Mouse (Mus musculus): Measurements from ENCODE around the gene Dynlrb1. TPM values are rescaled to one million over a fixed set of nuclear protein-coding genes. Genes with fewer than 3 reads are reported as not detected.

The Dynlrb1 gene
- polyA plus RNA-seq (2016; fragmentation: Nextera tagmentation; extraction: Ambion mirVana): 383 and 398 TPM in 2 replicates

- Histone ChIP-seq H3K36me3 (replicated peaks) (peaks cover 16% of the 10 kb centered on the region), H3K27ac (peak within 1 kb of the TSS; percentile 98), H3K9me3 (no peaks in the 10 kb centered on the region), H3K4me3 (peak within 1 kb of the TSS; percentile 90), H3K4me1 (peaks cover 27% of the 10 kb centered on the region), H3K27me3 (ENCODE audit: poor library complexity, severe bottlenecking) (no peaks in the 10 kb centered on the region)
- WGBS: under 1% methylated on average over 50 of the region's 50 CpGs
- DNase-seq (ENCODE audit: extremely low spot score, low spot score): peak; percentile 98
These were observed at the start of gene Dynlrb1 for GRCm38 (mm10) chr2:155236362-155236992. Dynlrb1 (plus strand) TSS chr2:155236533.

GRCm38 (mm10) chr2:155207419-155207818 is 28.9 kb upstream of the Dynlrb1 start:
- Histone ChIP-seq H3K9me3 (no peaks in the 10 kb centered on the region), H3K4me1 (no peaks in the 10 kb centered on the region), H3K27me3 (ENCODE audit: poor library complexity, severe bottlenecking) (no peaks in the 10 kb centered on the region), H3K4me3 (no peak overlapping the region), H3K36me3 (replicated peaks) (peaks cover 95% of the 10 kb centered on the region), H3K27ac (no peak overlapping the region)
- peak; percentile 20 for DNase-seq (ENCODE audit: extremely low spot score, low spot score)
- WGBS: 86% methylated on average over 2 of the region's 2 CpGs

GRCm38 (mm10) chr2:155223145-155223544 is 13.2 kb upstream of the Dynlrb1 start:
- 93% methylated on average over 2 of the region's 2 CpGs for WGBS
- no peak overlapping the region for H3K27ac ChIP-seq
- peaks cover 97% of the 10 kb centered on the region for H3K36me3 ChIP-seq (replicated peaks)
- H3K9me3 ChIP-seq: no peaks in the 10 kb centered on the region
- H3K4me3 ChIP-seq: no peak overlapping the region
- no peaks in the 10 kb centered on the region for H3K27me3 ChIP-seq (ENCODE audit: poor library complexity, severe bottlenecking)
- DNase-seq (ENCODE audit: extremely low spot score, low spot score): no peak
- no peaks in the 10 kb centered on the region for H3K4me1 ChIP-seq

- no peaks in the 10 kb centered on the region for H3K9me3 ChIP-seq
- H3K27ac ChIP-seq: no peak overlapping the region
- no peak overlapping the region for H3K4me3 ChIP-seq
- no peaks in the 10 kb centered on the region for H3K27me3 ChIP-seq (ENCODE audit: poor library complexity, severe bottlenecking)
- H3K4me1 ChIP-seq: no peaks in the 10 kb centered on the region
- WGBS: 95% methylated on average over 7 of the region's 7 CpGs
- DNase-seq (ENCODE audit: extremely low spot score, low spot score): no peak
- H3K36me3 ChIP-seq (replicated peaks): peaks cover 93% of the 10 kb centered on the region
These were observed 11.6 kb upstream of the Dynlrb1 start for GRCm38 (mm10) chr2:155224721-155225120.

GRCm38 (mm10) chr2:155235746-155236361 is 479 bp upstream of the Dynlrb1 start:
- H3K27me3 ChIP-seq (ENCODE audit: poor library complexity, severe bottlenecking): no peaks in the 10 kb centered on the region
- peaks cover 11% of the 10 kb centered on the region for H3K36me3 ChIP-seq (replicated peaks)
- no peaks in the 10 kb centered on the region for H3K9me3 ChIP-seq
- peaks cover 27% of the 10 kb centered on the region for H3K4me1 ChIP-seq
- H3K27ac ChIP-seq: peak overlapping the region; percentile 98
- H3K4me3 ChIP-seq: peak overlapping the region; percentile 90
- WGBS: 7% methylated on average over 13 of the region's 13 CpGs
- DNase-seq (ENCODE audit: extremely low spot score, low spot score): no peak

GRCm38 (mm10) chr2:155237276-155237675 is 943 bp downstream of the Dynlrb1 start:
- 28% methylated on average over 4 of the region's 4 CpGs for WGBS
- H3K9me3 ChIP-seq: no peaks in the 10 kb centered on the region
- H3K4me3 ChIP-seq: peak overlapping the region; percentile 90
- H3K27me3 ChIP-seq (ENCODE audit: poor library complexity, severe bottlenecking): no peaks in the 10 kb centered on the region
- no peak for DNase-seq (ENCODE audit: extremely low spot score, low spot score)
- H3K36me3 ChIP-seq (replicated peaks): peaks cover 21% of the 10 kb centered on the region
- peak overlapping the region; percentile 98 for H3K27ac ChIP-seq
- peaks cover 27% of the 10 kb centered on the region for H3K4me1 ChIP-seq

- Histone ChIP-seq H3K9me3 (no peaks in the 10 kb centered on the region), H3K4me1 (peaks cover 20% of the 10 kb centered on the region), H3K27ac (no peak overlapping the region), H3K36me3 (replicated peaks) (peaks cover 57% of the 10 kb centered on the region), H3K4me3 (no peak overlapping the region), H3K27me3 (ENCODE audit: poor library complexity, severe bottlenecking) (no peaks in the 10 kb centered on the region)
- DNase-seq (ENCODE audit: extremely low spot score, low spot score): no peak
- 81% methylated on average over 4 of the region's 4 CpGs for WGBS
These were observed 4.6 kb downstream of the Dynlrb1 start for GRCm38 (mm10) chr2:155240915-155241314.

GRCm38 (mm10) chr2:155242296-155242855 is 6.0 kb downstream of the Dynlrb1 start:
- H3K4me1 ChIP-seq: peaks cover 16% of the 10 kb centered on the region
- peaks cover 71% of the 10 kb centered on the region for H3K36me3 ChIP-seq (replicated peaks)
- no peak for DNase-seq (ENCODE audit: extremely low spot score, low spot score)
- H3K4me3 ChIP-seq: no peak overlapping the region
- H3K27me3 ChIP-seq (ENCODE audit: poor library complexity, severe bottlenecking): no peaks in the 10 kb centered on the region
- no peaks in the 10 kb centered on the region for H3K9me3 ChIP-seq
- no peak overlapping the region for H3K27ac ChIP-seq
- WGBS: 94% methylated on average over 7 of the region's 7 CpGs

- Histone ChIP-seq H3K9me3 (no peaks in the 10 kb centered on the region), H3K4me3 (no peak overlapping the region), H3K36me3 (replicated peaks) (peaks cover 98% of the 10 kb centered on the region), H3K4me1 (no peaks in the 10 kb centered on the region), H3K27me3 (ENCODE audit: poor library complexity, severe bottlenecking) (no peaks in the 10 kb centered on the region), H3K27ac (no peak overlapping the region)
- no peak for DNase-seq (ENCODE audit: extremely low spot score, low spot score)
- WGBS: 91% methylated on average over 4 of the region's 4 CpGs
These were observed 9.9 kb downstream of the Dynlrb1 start for GRCm38 (mm10) chr2:155246231-155246630.

GRCm38 (mm10) chr2:155248206-155248605 is 11.9 kb downstream of the Dynlrb1 start:
- DNase-seq (ENCODE audit: extremely low spot score, low spot score): no peak
- Histone ChIP-seq H3K4me1 (no peaks in the 10 kb centered on the region), H3K9me3 (no peaks in the 10 kb centered on the region), H3K4me3 (no peak overlapping the region), H3K27me3 (ENCODE audit: poor library complexity, severe bottlenecking) (no peaks in the 10 kb centered on the region), H3K36me3 (replicated peaks) (peaks cover 88% of the 10 kb centered on the region), H3K27ac (no peak overlapping the region)
- WGBS: 91% methylated on average over 1 of the region's 1 CpGs

- no peaks in the 10 kb centered on the region for H3K27me3 ChIP-seq (ENCODE audit: poor library complexity, severe bottlenecking)
- H3K4me1 ChIP-seq: no peaks in the 10 kb centered on the region
- 90% methylated on average over 2 of the region's 2 CpGs for WGBS
- H3K27ac ChIP-seq: no peak overlapping the region
- H3K9me3 ChIP-seq: no peaks in the 10 kb centered on the region
- DNase-seq (ENCODE audit: extremely low spot score, low spot score): no peak
- peaks cover 83% of the 10 kb centered on the region for H3K36me3 ChIP-seq (replicated peaks)
- H3K4me3 ChIP-seq: no peak overlapping the region
These were observed 12.4 kb downstream of the Dynlrb1 start for GRCm38 (mm10) chr2:155248718-155249117.

GRCm38 (mm10) chr2:155249588-155249987 is 13.3 kb downstream of the Dynlrb1 start:
- no peak for DNase-seq (ENCODE audit: extremely low spot score, low spot score)
- Histone ChIP-seq H3K4me1 (no peaks in the 10 kb centered on the region), H3K27me3 (ENCODE audit: poor library complexity, severe bottlenecking) (no peaks in the 10 kb centered on the region), H3K4me3 (no peak overlapping the region), H3K27ac (no peak overlapping the region), H3K9me3 (no peaks in the 10 kb centered on the region), H3K36me3 (replicated peaks) (peaks cover 74% of the 10 kb centered on the region)
- WGBS: 95% methylated on average over 5 of the region's 5 CpGs

GRCm38 (mm10) chr2:155265526-155265925 is 29.2 kb downstream of the Dynlrb1 start:
- no peak for DNase-seq (ENCODE audit: extremely low spot score, low spot score)
- no peak overlapping the region for H3K27ac ChIP-seq

More at GRCm38 (mm10) chr2:155265526-155265925, 29.2 kb downstream of the Dynlrb1 start:
- WGBS: 93% methylated on average over 6 of the region's 6 CpGs
- Histone ChIP-seq H3K9me3 (no peaks in the 10 kb centered on the region), H3K36me3 (replicated peaks) (no peaks in the 10 kb centered on the region), H3K27me3 (ENCODE audit: poor library complexity, severe bottlenecking) (no peaks in the 10 kb centered on the region), H3K4me3 (no peak overlapping the region), H3K4me1 (no peaks in the 10 kb centered on the region)

Measured in forebrain, embryonic 10.5 days (tissue).